Mouse (Mus musculus): ENCODE measurements at regions not wholly inside any gene's neighbourhood (a gene's known extent, or its start where the extent isn't known, plus 50 kb on each side); places are given as distances from the start of the nearest gene placed in this dataset.
"Not testable (repeated sequence)": the region's sequence is repeated elsewhere in the genome, so short reads cannot be mapped to it uniquely, and the experiment has no call there.

DNA sequence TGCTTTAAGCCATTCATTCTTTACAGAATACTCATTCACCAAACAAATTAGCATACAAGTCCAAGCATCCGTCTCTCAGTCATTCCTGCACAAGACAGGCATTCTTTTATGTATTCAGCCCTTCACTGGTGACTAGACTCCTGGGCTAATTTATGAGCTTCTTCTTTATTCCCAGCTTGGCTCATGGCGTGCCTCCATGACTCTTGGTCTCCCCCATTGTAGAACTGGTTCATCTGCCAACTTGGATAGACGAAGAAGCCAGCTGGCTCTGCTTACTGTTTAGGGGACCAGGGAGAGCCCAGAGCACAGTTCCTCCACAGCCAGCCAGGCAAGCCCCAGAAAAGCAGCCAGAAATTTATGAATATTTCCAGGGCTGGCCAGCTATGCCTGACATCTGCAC, 421.2 kb upstream of the N6amt1 start:
- peak; percentile 80 for DNase-seq (ENCODE audit: low read depth, low spot score)

GRCm38 (mm10) chr16:86897967-86898710, 455.8 kb upstream of the N6amt1 start:
- DNase-seq (ENCODE audit: low read depth, low spot score), result no peak

GRCm38 (mm10) chr16:86894982-86895381, 459.0 kb upstream of the N6amt1 start:
- DNase-seq (ENCODE audit: low read depth, low spot score), result no peak

GRCm38 (mm10) chr16:86894333-86894732, 459.7 kb upstream of the N6amt1 start:
- DNase-seq (ENCODE audit: low read depth, low spot score), result no peak

GRCm38 (mm10) chr16:86888421-86888820, 465.6 kb upstream of the N6amt1 start:
- DNase-seq (ENCODE audit: low read depth, low spot score), result no peak

DNA sequence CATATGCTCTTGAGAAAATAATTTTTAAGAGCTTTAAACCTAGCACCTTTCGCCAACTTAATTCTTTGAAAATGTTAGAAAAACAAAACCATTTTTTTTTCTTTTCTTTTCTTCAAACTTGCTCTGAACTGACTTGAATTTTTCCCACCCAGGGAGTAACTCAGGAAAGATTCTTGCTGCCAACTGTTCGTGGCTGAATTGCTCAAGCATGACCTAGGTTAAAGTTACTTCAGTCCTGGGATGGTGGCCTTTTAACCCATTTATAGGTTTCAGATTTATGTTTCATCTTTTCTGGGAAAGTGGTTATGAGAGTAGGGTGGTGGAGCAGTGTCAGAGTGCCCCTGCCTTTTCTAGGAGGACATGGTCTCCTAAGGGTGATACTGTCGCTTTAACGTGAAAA, 466.4 kb upstream of the N6amt1 start:
- no peak for DNase-seq (ENCODE audit: low read depth, low spot score)

DNA sequence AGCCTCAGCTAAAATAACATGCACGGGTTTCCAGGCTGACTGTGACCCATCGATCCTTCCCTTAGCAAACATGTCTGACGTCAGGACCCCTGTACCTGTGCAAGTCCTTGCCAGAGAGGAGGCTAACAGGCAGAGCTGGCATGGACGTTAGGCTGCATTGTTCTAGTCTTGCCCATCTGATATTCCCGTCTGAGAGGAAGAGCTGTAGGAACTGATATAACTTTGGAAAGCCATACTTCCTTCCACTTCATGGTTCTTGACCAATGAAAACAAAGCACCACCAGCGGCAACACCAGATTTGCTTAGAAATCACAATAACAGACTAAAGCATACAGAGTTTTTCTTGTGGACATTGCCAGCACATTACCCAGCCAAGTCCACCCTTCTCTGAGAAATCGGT, 470.1 kb upstream of the N6amt1 start:
- peak; percentile 27 for DNase-seq (ENCODE audit: low read depth, low spot score)

- DNase-seq (ENCODE audit: low read depth, low spot score), result peak; percentile 54
Observed at GRCm38 (mm10) chr16:86882529-86882928, 471.5 kb upstream of the N6amt1 start.

DNA sequence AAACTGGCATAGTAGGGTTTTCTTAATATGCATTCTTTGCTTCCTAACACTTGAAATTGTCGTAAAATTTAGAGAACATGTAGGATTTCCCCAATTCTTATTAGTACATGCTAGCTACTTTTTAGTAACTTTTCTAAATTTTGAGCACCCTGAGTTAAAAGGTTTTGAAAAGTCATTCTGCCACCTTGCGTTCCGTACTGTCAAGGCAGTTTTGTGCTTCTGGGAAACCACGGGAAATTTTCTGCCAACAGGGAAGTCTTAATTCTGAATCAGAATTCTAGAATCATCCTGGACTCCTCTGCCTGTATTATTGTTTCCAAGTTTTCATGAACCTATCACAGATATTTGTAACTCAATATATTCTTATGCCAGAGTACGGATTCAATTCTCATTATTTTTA, 472.4 kb upstream of the N6amt1 start:
- peak; percentile 26 for DNase-seq (ENCODE audit: low read depth, low spot score)

- DNase-seq (ENCODE audit: low read depth, low spot score), result no peak
Observed at GRCm38 (mm10) chr16:86860828-86861227, 493.2 kb upstream of the N6amt1 start.

GRCm38 (mm10) chr16:86855891-86856290, 498.1 kb upstream of the N6amt1 start:
- no peak for DNase-seq (ENCODE audit: low read depth, low spot score)

DNA sequence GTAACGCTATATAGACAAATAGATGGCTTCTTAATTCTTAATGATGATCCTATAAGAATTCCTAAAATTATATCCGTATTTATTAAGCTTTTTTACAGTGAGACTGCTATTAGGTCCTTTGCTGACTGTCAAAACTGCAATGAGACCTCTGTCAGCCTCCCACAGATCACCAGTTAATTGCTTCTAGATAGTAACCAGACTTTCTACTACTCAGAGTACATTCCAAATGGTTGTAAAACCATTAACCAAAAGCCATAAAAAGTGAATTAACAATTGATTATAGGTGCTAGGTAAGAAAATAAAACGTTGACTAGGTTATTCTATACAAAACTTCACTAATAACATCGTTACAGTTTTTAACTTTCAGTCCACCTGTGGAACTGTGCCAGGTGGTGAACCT, 498.7 kb upstream of the N6amt1 start:
- no peak for DNase-seq (ENCODE audit: low read depth, low spot score)

- peak; percentile 10 for DNase-seq (ENCODE audit: low read depth, low spot score)
Observed at GRCm38 (mm10) chr16:86853398-86853797, 500.6 kb upstream of the N6amt1 start.

DNA sequence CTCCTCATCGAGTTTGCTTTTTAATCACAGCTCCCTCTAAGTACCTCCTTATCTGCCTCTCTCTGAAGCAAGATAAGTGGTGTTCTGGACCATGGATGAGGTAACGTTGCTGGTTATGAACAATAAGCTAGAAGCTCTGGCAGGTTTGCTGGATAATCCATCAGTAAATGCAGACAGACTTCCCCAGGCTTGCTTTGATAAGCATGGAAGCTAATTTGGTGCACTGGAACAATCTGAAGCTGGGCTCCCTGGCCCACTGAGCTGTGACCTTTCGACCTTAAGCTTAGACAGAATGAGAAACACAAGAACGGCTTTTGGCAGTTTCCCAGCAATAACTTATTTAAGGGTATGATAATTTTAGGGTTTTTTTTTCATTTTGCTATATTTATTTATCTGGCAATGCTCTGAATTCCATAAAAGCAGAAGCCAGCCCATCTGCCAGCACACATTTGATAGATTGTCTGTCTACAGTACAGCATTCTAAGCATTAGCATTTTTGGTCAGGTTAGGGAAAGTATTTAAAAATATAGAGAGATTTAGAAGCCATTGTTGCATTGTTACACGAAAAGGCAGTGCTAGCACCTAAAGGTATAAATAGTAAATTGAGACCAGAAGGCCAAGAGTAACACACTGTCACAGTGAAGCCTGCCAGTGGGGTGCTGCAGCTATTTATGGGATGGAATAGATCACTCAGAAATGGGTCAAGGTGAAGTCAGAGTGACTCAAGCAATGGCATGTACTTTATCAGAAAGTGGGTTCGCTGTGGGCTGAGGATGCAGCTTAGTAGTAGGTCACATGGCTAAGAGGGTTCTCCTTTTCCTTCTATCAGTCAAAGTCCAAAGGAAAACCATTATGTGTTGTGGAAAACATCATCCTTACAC, 515.3 kb upstream of the N6amt1 start:
- DNase-seq (ENCODE audit: low read depth, low spot score), result no peak

- DNase-seq (ENCODE audit: low read depth, low spot score), result no peak
Observed at GRCm38 (mm10) chr16:86827645-86828044, 526.3 kb upstream of the N6amt1 start.

GRCm38 (mm10) chr16:86826641-86827040, 527.3 kb upstream of the N6amt1 start:
- no peak for DNase-seq (ENCODE audit: low read depth, low spot score)

DNA sequence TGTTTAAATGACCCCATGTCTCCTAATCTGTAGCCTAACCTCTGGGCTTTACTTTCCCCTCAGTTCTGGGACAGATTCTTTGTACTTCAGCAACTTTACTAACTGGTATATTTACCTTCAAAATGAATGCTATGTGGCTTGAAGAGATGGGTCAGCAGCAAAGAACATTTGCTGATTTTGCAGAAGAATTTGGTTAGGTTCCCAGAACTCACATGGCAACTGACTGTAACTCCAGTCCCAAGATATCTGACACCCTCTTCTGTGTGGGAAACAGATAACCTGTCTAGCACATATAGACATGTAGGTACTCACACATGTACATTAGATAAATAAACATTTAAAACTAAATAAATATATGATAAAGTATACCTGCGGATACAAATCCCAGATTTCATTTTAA, 530.5 kb upstream of the N6amt1 start:
- DNase-seq (ENCODE audit: low read depth, low spot score), result peak; percentile 5

- no peak for DNase-seq (ENCODE audit: low read depth, low spot score)
Observed at GRCm38 (mm10) chr16:86821586-86821985, 532.4 kb upstream of the N6amt1 start.

- DNase-seq (ENCODE audit: low read depth, low spot score), result not testable (repeated sequence)
Observed at GRCm38 (mm10) chr16:86818639-86819038, 535.3 kb upstream of the N6amt1 start.

- peak; percentile 9 for DNase-seq (ENCODE audit: low read depth, low spot score)
Observed at GRCm38 (mm10) chr16:86816763-86817593, 537.0 kb upstream of the N6amt1 start.

DNA sequence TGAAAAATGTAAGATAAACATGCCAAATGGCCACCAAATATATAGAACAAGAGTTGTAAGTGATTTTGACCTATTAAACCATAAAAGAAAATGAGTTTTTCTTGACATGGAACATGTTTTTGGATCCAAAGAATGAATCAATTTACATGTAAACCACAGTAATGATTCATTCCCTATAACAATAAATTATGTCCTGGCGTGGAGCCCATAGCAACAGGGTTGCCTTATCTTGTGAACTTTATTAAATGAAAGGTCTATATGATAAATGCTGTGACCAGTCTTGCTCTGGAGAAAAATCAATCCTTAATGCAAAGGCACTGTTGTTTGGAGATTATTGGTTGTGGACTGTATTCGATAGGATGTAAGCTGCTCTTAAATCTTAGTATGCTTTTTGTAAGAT, 538.0 kb upstream of the N6amt1 start:
- no peak for DNase-seq (ENCODE audit: low read depth, low spot score)

DNA sequence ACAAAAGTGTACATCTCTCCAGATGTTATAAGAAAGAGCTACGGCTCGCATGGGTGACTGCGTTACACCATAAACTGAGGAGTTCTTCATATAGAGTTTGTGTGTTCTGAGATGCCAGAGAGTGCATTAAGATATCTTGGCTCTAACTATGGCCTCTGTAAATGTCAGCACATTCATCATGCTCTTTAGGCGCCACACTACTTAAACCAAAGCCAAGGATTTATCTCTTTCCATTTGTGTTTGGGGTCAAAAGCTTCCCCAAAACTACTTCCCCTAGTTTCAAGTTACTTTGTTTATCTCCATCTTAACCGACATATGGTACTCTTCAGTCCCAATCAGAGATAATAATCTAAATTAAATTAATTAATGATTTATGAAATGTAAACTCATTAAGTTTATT, 541.3 kb upstream of the N6amt1 start:
- no peak for DNase-seq (ENCODE audit: low read depth, low spot score)
